Mouse (Mus musculus): ENCODE data around the gene Eml1. TPM values are rescaled to one million over a fixed set of nuclear protein-coding genes. Genes with fewer than 3 reads are reported as not detected.
A peak's percentile ranks its signal among the peaks of the same experiment; 100 is the strongest.

Gene Eml1
- total and polyA plus RNA-seq, 2 experiments from 2014 or later: 41.2 to 55.2 TPM

GRCm38 (mm10) chr12:108334529-108334928 lies 36.2 kb upstream of the Eml1 start:
- Histone ChIP-seq H3K9me3 (ENCODE audit: low read length) (no peaks in the 10 kb centered on the region), H3K4me1 (ENCODE audit: insufficient read depth, low read length) (peaks cover 6% of the 10 kb centered on the region), H3K4me2 (ENCODE audit: low read depth, low read length) (peak overlapping the region; percentile 96), H3K9ac (replicated peaks; ENCODE audit: low read length) (peak overlapping the region; percentile 69), H3K36me3 (ENCODE audit: insufficient read depth, low read length) (no peaks in the 10 kb centered on the region), H3K4me3 (ENCODE audit: low read length) (peak overlapping the region; percentile 76), H3K27ac (peak overlapping the region; percentile 84), H3K27me3 (ENCODE audit: insufficient read depth, low read length) (no peaks in the 10 kb centered on the region)
- WGBS: 2% methylated on average over 31 of the region's 32 CpGs
- DNase-seq (ENCODE audit: low spot score) (peak; percentile 57), ATAC-seq (no peak)
- TF ChIP-seq CTCF (IDR thresholded peaks at IDR 0.05; ENCODE audit: low read depth): no peak

GRCm38 (mm10) chr12:108338572-108339190 lies 32.1 kb upstream of the Eml1 start:
- no peak overlapping the region for H3K9ac ChIP-seq (replicated peaks; ENCODE audit: low read length)
- 46% methylated on average over 14 of the region's 14 CpGs for WGBS
- ATAC-seq (no peak), DNase-seq (ENCODE audit: low spot score) (no peak)
- H3K27ac ChIP-seq: no peak overlapping the region
- H3K4me1 ChIP-seq (ENCODE audit: insufficient read depth, low read length): peaks cover 6% of the 10 kb centered on the region; the same call in 1 of the 2 replicates
- H3K9me3 ChIP-seq (ENCODE audit: low read length): no peaks in the 10 kb centered on the region
- H3K4me3 ChIP-seq (ENCODE audit: low read length): no peak overlapping the region
- H3K27me3 ChIP-seq (ENCODE audit: insufficient read depth, low read length): no peaks in the 10 kb centered on the region
- H3K4me2 ChIP-seq (ENCODE audit: low read depth, low read length): no peak overlapping the region
- H3K36me3 ChIP-seq (ENCODE audit: insufficient read depth, low read length): no peaks in the 10 kb centered on the region
- peak; percentile 84 for TF ChIP-seq CTCF (IDR thresholded peaks at IDR 0.05; ENCODE audit: low read depth)

- Histone ChIP-seq H3K27me3 (ENCODE audit: insufficient read depth, low read length) (no peaks in the 10 kb centered on the region), H3K9ac (replicated peaks; ENCODE audit: low read length) (no peak overlapping the region), H3K4me2 (ENCODE audit: low read depth, low read length) (no peak overlapping the region), H3K27ac (no peak overlapping the region), H3K4me3 (ENCODE audit: low read length) (no peak overlapping the region), H3K4me1 (ENCODE audit: insufficient read depth, low read length) (no peaks in the 10 kb centered on the region), H3K9me3 (ENCODE audit: low read length) (no peaks in the 10 kb centered on the region), H3K36me3 (ENCODE audit: insufficient read depth, low read length) (no peaks in the 10 kb centered on the region)
- DNase-seq (ENCODE audit: low spot score) (no peak), ATAC-seq (no peak)
- 85% methylated on average over 8 of the region's 8 CpGs for WGBS
- TF ChIP-seq CTCF (IDR thresholded peaks at IDR 0.05; ENCODE audit: low read depth): no peak
These were observed 22.6 kb upstream of the Eml1 start for GRCm38 (mm10) chr12:108348151-108348550.

GRCm38 (mm10) chr12:108349026-108349425 lies 21.7 kb upstream of the Eml1 start:
- peak; percentile 45 for DNase-seq (ENCODE audit: low spot score)
- no peak for TF ChIP-seq CTCF (IDR thresholded peaks at IDR 0.05; ENCODE audit: low read depth)

GRCm38 (mm10) chr12:108350931-108351330 lies 19.8 kb upstream of the Eml1 start:
- no peak for DNase-seq (ENCODE audit: low spot score)

More at GRCm38 (mm10) chr12:108349026-108349425, 21.7 kb upstream of the Eml1 start:
- H3K36me3 ChIP-seq (ENCODE audit: insufficient read depth, low read length): no peaks in the 10 kb centered on the region
- H3K9ac ChIP-seq (replicated peaks; ENCODE audit: low read length): no peak overlapping the region
- H3K4me3 ChIP-seq (ENCODE audit: low read length): no peak overlapping the region
- no peaks in the 10 kb centered on the region for H3K9me3 ChIP-seq (ENCODE audit: low read length)
- whole genome bisulfite sequencing: 50% methylated on average over 5 of the region's 5 CpGs
- H3K27me3 ChIP-seq (ENCODE audit: insufficient read depth, low read length): 0 out of 2 replicates have a peak, but pooled peaks cover 3% of the 10 kb centered on the region
- H3K4me1 ChIP-seq (ENCODE audit: insufficient read depth, low read length): no peaks in the 10 kb centered on the region
- no peak for ATAC-seq
- H3K27ac ChIP-seq: no peak overlapping the region
- no peak overlapping the region for H3K4me2 ChIP-seq (ENCODE audit: low read depth, low read length)

GRCm38 (mm10) chr12:108352371-108353136 lies 18.2 kb upstream of the Eml1 start:
- no peaks in the 10 kb centered on the region for H3K9me3 ChIP-seq (ENCODE audit: low read length)
- DNase-seq (ENCODE audit: low spot score) (no peak), ATAC-seq (peak; percentile 22; the same call in 1 of the 2 replicates)
- TF ChIP-seq CTCF (IDR thresholded peaks at IDR 0.05; ENCODE audit: low read depth): no peak
- H3K4me1 ChIP-seq (ENCODE audit: insufficient read depth, low read length): no peaks in the 10 kb centered on the region
- 16% methylated on average over 35 of the region's 35 CpGs for WGBS
- H3K9ac ChIP-seq (replicated peaks; ENCODE audit: low read length): peak overlapping the region; percentile 43; the same call in 1 of the 2 replicates
- peak overlapping the region; percentile 42 for H3K4me2 ChIP-seq (ENCODE audit: low read depth, low read length)
- no peak overlapping the region for H3K4me3 ChIP-seq (ENCODE audit: low read length)
- 0 out of 2 replicates have a peak, but pooled peaks cover 3% of the 10 kb centered on the region for H3K27me3 ChIP-seq (ENCODE audit: insufficient read depth, low read length)
- H3K27ac ChIP-seq: no peak overlapping the region
- H3K36me3 ChIP-seq (ENCODE audit: insufficient read depth, low read length): no peaks in the 10 kb centered on the region

More at GRCm38 (mm10) chr12:108350931-108351330, 19.8 kb upstream of the Eml1 start:
- Histone ChIP-seq H3K4me3 (ENCODE audit: low read length) (no peak overlapping the region), H3K9ac (replicated peaks; ENCODE audit: low read length) (no peak overlapping the region), H3K9me3 (ENCODE audit: low read length) (no peaks in the 10 kb centered on the region), H3K4me1 (ENCODE audit: insufficient read depth, low read length) (no peaks in the 10 kb centered on the region), H3K27me3 (ENCODE audit: insufficient read depth, low read length) (0 out of 2 replicates have a peak, but pooled peaks cover 3% of the 10 kb centered on the region), H3K4me2 (ENCODE audit: low read depth, low read length) (no peak overlapping the region), H3K27ac (no peak overlapping the region), H3K36me3 (ENCODE audit: insufficient read depth, low read length) (no peaks in the 10 kb centered on the region)
- 78% methylated on average over 10 of the region's 10 CpGs for WGBS
- TF ChIP-seq CTCF (IDR thresholded peaks at IDR 0.05; ENCODE audit: low read depth): no peak
- no peak for ATAC-seq

All from hindbrain, postnatal 0 days (tissue).